Mouse (Mus musculus) hindbrain, postnatal 0 days (tissue): ENCODE results near the gene Dyrk1a. TPM values are rescaled to one million over a fixed set of nuclear protein-coding genes. Genes with fewer than 3 reads are reported as not detected.
A peak's percentile ranks its signal among the peaks of the same experiment; 100 is the strongest.

Experiments
- ATAC-seq: fragments of 200-750 bp; cut with Nextera tagmentation; 2 replicates; pipeline ENCODE4 v1.8.0; 2017; ENCODE audit warnings: mild to moderate bottlenecking, moderate TSS enrichment, moderate library complexity
- DNase-seq: peaks from one replicate; pipeline ENCODE4 v3.0.0-alpha.2; 2015; ENCODE audit warnings: low spot score
- H3K27ac ChIP-seq: fragments of 300-500 bp; sonication (generic); 2 replicates; pipeline ENCODE4 v1.5.1; 2014; ENCODE audit warnings: mild to moderate bottlenecking
- H3K27me3 ChIP-seq: fragments of 300-500 bp; sonication (generic); 2 replicates; pipeline ENCODE4 v1.6.1; 2014; ENCODE audit warnings: low read length, mixed read lengths; ENCODE audit not compliant: insufficient read depth
- H3K36me3 ChIP-seq: fragments of 300-500 bp; sonication (generic); 2 replicates; pipeline ENCODE4 v1.6.1; 2014; ENCODE audit warnings: low read length, mixed read lengths; ENCODE audit not compliant: insufficient read depth
- H3K4me1 ChIP-seq: fragments of 300-500 bp; sonication (generic); 2 replicates; pipeline ENCODE4 v1.6.1; 2014; ENCODE audit warnings: antibody characterized with exemption, low read length, mixed read lengths; ENCODE audit not compliant: insufficient read depth
- H3K4me2 ChIP-seq: fragments of 300-500 bp; sonication (generic); 2 replicates; pipeline ENCODE4 v1.6.1; 2014; ENCODE audit warnings: low read depth, mild to moderate bottlenecking, low read length, moderate library complexity, mixed read lengths
- H3K4me3 ChIP-seq: fragments of 300-500 bp; sonication (generic); 2 replicates; pipeline ENCODE4 v1.5.1; 2014; ENCODE audit warnings: low read length
- H3K9ac ChIP-seq: fragments of 300-500 bp; sonication (generic); replicated peaks from 2 replicates; pipeline ENCODE4 v1.6.1; 2014; ENCODE audit warnings: mild to moderate bottlenecking, low read length, moderate library complexity, mixed read lengths
- H3K9me3 ChIP-seq: fragments of 300-500 bp; sonication (generic); 2 replicates; pipeline ENCODE4 v1.6.1; 2016; ENCODE audit warnings: low read length, mixed read lengths
- CTCF ChIP-seq: IDR thresholded peaks from 2 replicates; pipeline ENCODE4 v1.5.1; 2016; ENCODE audit warnings: antibody characterized with exemption, control low read depth, low read depth
- WGBS: fragments of 180-500 bp; shearing (Covaris S2); extraction: QIAGEN DNeasy Blood & Tissue Kit; methylation state at CpG from one replicate; pipeline ENCODE4 v1.1.7; 2014; 5-methylcytosine and 5-hydroxymethylcytosine counted together
- polyA plus RNA-seq: library from polyadenylated mRNA; unstranded; fragments of >200 nt; fragmentation: Nextera tagmentation; extraction: Ambion mirVana; gene quantifications from 2 replicates; pipeline ENCODE4 v1.2.1, GENCODE M21; 2015
- total RNA-seq: library from RNA; depleted of rRNA; stranded (reverse); fragments of >200 nt; gene quantifications from 2 replicates; pipeline ENCODE4 v1.2.3, GENCODE M21; 2014

Gene Dyrk1a
- total and polyA plus RNA-seq, 2 experiments from 2014 or later, result 13.0 to 91.5 TPM

DNA sequence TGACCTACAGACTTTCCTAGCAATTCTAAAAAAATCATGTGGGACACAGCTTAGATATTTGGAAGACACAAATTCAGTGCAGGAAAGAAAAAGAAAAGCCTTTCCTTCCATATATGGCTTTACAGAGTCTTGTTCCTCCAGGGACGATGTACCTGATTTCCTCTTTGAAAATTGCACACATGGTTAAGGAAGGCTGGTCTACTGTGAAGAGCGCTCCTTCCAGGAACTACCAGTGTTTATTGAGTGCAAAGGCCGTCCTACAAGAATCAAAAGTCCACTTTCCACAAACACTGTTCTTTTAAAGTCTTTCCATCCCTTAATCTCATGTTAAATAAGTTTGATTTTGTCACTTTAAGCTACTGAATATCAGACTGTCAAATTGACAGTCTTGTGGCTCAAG is 42.3 kb upstream of the Dyrk1a start:
- H3K27me3 ChIP-seq, result no peaks in the 10 kb centered on the region
- peaks cover 10% of the 10 kb centered on the region; the same call in 1 of the 2 replicates for H3K4me1 ChIP-seq
- 68% methylated on average over 3 of the region's 3 CpGs for WGBS
- ATAC-seq (no peak), DNase-seq (no peak)
- no peaks in the 10 kb centered on the region for H3K36me3 ChIP-seq
- peak overlapping the region; percentile 62 for H3K4me2 ChIP-seq
- H3K9ac ChIP-seq, result peak overlapping the region; percentile 77
- no peaks in the 10 kb centered on the region for H3K9me3 ChIP-seq
- TF ChIP-seq CTCF, result no peak
- H3K4me3 ChIP-seq, result peak overlapping the region; percentile 83
- peak overlapping the region; percentile 98 for H3K27ac ChIP-seq

DNA sequence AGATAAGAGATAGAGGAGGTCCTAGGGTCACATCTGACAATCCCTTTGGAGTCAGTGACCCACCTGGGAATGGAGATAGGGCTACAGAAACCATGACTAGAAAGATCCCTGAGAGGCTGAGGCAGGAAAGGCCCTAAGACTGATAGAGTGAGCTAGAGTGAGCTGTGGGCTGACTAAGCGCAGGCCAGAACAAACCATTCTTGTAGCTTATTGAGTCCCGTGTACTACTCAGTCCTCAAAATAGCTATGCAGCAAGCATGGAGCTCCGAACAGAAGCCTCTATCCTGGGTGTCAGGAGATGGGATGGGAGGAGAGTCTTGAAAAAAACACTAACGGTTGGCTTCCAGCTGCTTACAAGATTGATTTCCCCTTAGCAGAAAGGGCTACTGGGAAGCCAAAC is 38.5 kb upstream of the Dyrk1a start:
- H3K4me3 ChIP-seq, result no peak overlapping the region
- no peak overlapping the region for H3K9ac ChIP-seq
- TF ChIP-seq CTCF, result no peak
- no peak overlapping the region for H3K27ac ChIP-seq
- H3K4me2 ChIP-seq, result no peak overlapping the region
- no peaks in the 10 kb centered on the region for H3K36me3 ChIP-seq
- DNase-seq, result no peak
- H3K9me3 ChIP-seq, result no peaks in the 10 kb centered on the region
- H3K4me1 ChIP-seq, result 0 out of 2 replicates have a peak, but pooled peaks cover 3% of the 10 kb centered on the region
- ATAC-seq, result no peak
- H3K27me3 ChIP-seq, result no peaks in the 10 kb centered on the region
- WGBS, result 81% methylated on average over 4 of the region's 4 CpGs

- Histone ChIP-seq H3K36me3 (no peaks in the 10 kb centered on the region), H3K4me1 (no peaks in the 10 kb centered on the region), H3K27ac (no peak overlapping the region), H3K9ac (no peak overlapping the region), H3K4me3 (no peak overlapping the region), H3K27me3 (no peaks in the 10 kb centered on the region), H3K9me3 (no peaks in the 10 kb centered on the region), H3K4me2 (no peak overlapping the region)
- WGBS, result 80% methylated on average over 6 of the region's 6 CpGs
- DNase-seq, result no peak
- no peak for TF ChIP-seq CTCF
- no peak for ATAC-seq
Observed at GRCm38 (mm10) chr16:94533679-94534078, 36.1 kb upstream of the Dyrk1a start.

DNA sequence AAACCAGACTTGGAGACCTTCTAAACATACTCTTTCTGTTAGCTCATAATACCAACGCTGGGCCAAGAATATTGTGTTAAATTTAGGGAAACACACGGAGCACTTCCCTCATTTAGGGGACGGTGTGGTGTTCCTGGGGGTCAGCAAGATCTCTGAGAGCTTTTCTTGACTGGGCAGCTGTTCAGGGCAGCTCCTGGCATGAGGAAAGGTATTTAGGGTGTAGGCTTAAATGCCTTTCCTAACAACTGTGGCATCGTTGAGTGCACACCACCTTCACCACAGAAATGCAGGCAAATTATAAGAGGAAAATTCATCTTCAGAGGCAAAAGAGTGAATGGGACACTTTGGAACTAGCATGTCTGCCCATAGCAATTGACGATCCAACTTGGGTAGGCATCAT is 34.1 kb upstream of the Dyrk1a start:
- Histone ChIP-seq H3K4me3 (no peak overlapping the region), H3K4me1 (no peaks in the 10 kb centered on the region), H3K9ac (no peak overlapping the region), H3K9me3 (no peaks in the 10 kb centered on the region), H3K27me3 (no peaks in the 10 kb centered on the region), H3K27ac (no peak overlapping the region), H3K4me2 (no peak overlapping the region), H3K36me3 (no peaks in the 10 kb centered on the region)
- DNase-seq (no peak), ATAC-seq (no peak)
- no peak for TF ChIP-seq CTCF
- WGBS, result 88% methylated on average over 5 of the region's 5 CpGs

DNA sequence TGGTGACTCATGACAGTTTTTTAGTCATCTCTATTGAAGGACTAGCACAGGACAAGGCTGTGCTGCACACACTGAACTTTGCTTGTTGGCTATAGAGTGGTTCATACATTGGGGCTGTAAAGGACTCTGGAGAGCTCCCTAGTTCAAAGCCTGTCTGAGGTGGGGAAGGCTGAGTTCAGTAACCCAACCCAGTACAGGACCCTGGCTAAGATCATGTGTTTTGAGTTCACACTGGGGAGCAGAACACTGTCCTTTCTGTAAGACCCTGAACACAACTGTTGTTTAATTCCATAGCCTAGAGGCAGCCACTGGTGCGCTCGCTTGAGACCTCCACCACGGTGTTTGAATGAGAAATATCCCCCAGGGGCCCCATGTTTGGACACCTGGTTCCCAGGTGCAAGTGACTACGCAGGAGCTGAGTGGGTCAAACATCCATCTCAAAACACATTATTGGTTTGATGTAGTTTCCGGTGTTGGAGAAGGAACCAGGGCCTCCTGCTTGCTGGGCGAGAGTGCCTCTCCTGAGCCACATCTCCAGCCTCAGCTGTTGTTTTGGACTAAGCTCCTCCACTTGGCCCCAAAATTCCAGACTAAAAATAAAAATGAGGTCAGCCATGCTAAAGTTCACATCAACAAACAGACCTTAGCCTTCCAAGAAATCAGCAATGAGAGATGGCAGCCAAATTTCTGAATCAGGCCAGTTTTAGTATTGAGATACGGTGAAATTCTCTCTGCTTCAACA is 33.2 kb upstream of the Dyrk1a start:
- Histone ChIP-seq H3K4me3 (no peak overlapping the region), H3K4me1 (no peaks in the 10 kb centered on the region), H3K4me2 (no peak overlapping the region), H3K27me3 (no peaks in the 10 kb centered on the region), H3K36me3 (no peaks in the 10 kb centered on the region), H3K9me3 (no peaks in the 10 kb centered on the region), H3K9ac (no peak overlapping the region), H3K27ac (no peak overlapping the region)
- DNase-seq (no peak), ATAC-seq (no peak)
- TF ChIP-seq CTCF, result no peak
- 78% methylated on average over 7 of the region's 7 CpGs for WGBS

DNA sequence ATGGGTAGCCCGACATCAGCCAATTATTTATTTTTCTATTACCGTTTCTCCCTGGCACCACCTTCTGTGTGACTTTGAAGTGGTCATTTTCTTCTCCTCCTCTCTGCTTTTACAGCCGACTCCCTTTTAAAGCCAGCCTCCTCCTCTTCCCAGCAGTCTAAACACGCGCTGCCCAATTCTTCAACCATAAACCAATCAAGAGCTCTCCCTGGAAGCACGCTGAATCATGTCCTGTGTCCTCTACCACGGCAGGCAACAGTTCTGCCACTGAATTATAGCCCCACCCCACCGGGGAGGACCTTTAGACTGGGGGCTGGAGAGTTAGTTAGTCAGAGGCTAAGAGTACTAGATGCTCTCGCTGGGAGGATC is 32.7 kb upstream of the Dyrk1a start:
- no peaks in the 10 kb centered on the region for H3K36me3 ChIP-seq
- no peak overlapping the region for H3K27ac ChIP-seq
- DNase-seq (no peak), ATAC-seq (no peak)
- 70% methylated on average over 9 of the region's 9 CpGs for WGBS
- H3K9me3 ChIP-seq, result no peaks in the 10 kb centered on the region
- H3K4me3 ChIP-seq, result no peak overlapping the region
- H3K4me1 ChIP-seq, result no peaks in the 10 kb centered on the region
- H3K27me3 ChIP-seq, result no peaks in the 10 kb centered on the region
- no peak overlapping the region for H3K4me2 ChIP-seq
- H3K9ac ChIP-seq, result no peak overlapping the region
- TF ChIP-seq CTCF, result no peak

DNA sequence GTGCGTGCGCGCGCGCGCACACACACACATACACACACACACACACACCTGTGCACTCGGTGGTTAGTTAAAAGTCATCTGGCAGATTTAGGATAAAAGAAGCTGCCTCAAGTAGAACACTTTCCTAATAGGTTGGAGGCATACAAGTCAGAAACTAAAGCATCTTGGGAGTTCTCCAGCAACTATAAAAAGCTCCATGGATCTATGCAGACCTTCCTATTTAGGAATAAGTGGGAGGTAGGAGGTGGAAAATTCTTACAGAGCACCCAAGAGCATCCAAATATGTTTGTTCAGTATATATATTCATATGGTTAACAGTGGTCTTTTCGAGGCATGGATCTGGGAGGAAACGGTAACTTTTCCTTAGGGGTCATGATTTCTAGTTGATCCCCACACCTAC is 29.7 kb upstream of the Dyrk1a start:
- Histone ChIP-seq H3K4me1 (no peaks in the 10 kb centered on the region), H3K9me3 (no peaks in the 10 kb centered on the region), H3K4me3 (no peak overlapping the region), H3K36me3 (no peaks in the 10 kb centered on the region), H3K4me2 (no peak overlapping the region), H3K27ac (no peak overlapping the region), H3K9ac (no peak overlapping the region), H3K27me3 (no peaks in the 10 kb centered on the region)
- DNase-seq (no peak), ATAC-seq (no peak)
- TF ChIP-seq CTCF, result no peak
- 94% methylated on average over 9 of the region's 9 CpGs for WGBS
